8 mouse cellular contexts compared by ENCODE assay signal in genomic region chr11:103267346-103268219, GRCm38 (mm10). TPM values are rescaled to one million over a fixed set of nuclear protein-coding genes. Genes with fewer than 3 reads are reported as not detected.
DNase-seq lines count a peak whose midpoint lies in the region; ATAC-seq lines count a peak whose summit lies in the region.

Gene Map3k14, minus strand, starts transcription at chr11:103267472.

- peak; percentile 84 for ATAC-seq in inflammation-experienced regulatory T-cells, adult 6 months
- peak; percentile 94 for ATAC-seq in megakaryocyte-erythroid progenitor cell, adult 5-6 weeks (replicated peaks; ENCODE audit: low FRiP score, low TSS enrichment, poor library complexity, severe bottlenecking)

- intact Hi-C loops in gastrocnemius, postnatal 14 days (cut with DNase I; ENCODE audit: low total_unique reads): no loop called here
- intact Hi-C loops in left cerebral cortex, postnatal 10 days (cut with DNase I): loop anchor here (5.0 kb wide), 1 partner anchor 55 kb away; no protein-coding TSS in a partner anchor

- peak; percentile 100 for DNase-seq in adrenal gland, adult (ENCODE audit: inconsistent age in 2 of 2, low spot score in 1 of 2)
- DNase-seq in embryo, embryonic 10.5 days (ENCODE audit: low spot score): peak; percentile 99
- peak; percentile 100 for DNase-seq in gastrocnemius, postnatal 14 days
- peak; percentile 99 for DNase-seq in left cerebral cortex, postnatal 10 days (ENCODE audit: extremely low spot score in 1 of 2, low spot score in 2 of 2)
- peak; percentile 99 for DNase-seq in right cerebral cortex, postnatal 25 days
- DNase-seq in urinary bladder, postnatal 4 days (ENCODE audit: low spot score in 2 of 2): peak; percentile 100

RNA-seq across cellular contexts. Expression of gene Map3k14, which starts in this region (rescaled TPM):
- 1 to 10 TPM; 2.2 to 2.3 TPM for total RNA-seq in gastrocnemius, postnatal 14 days (2021)
- 10 to 100 TPM; 19.9 to 41.4 (median 31.4) TPM for polyA plus RNA-seq in inflammation-experienced regulatory T-cells, adult 6 months (2017; shearing (Covaris generic))
- 1 to 10 TPM; 2.9 to 3.5 TPM for total RNA-seq in left cerebral cortex, postnatal 10 days (2021)
- total RNA-seq in megakaryocyte-erythroid progenitor cell, adult 5-6 weeks (2014; fragmentation: Nextera tagmentation): 1.8 and 2.9 TPM in 2 replicates
- 1.2 and 3.1 TPM in 2 replicates for total RNA-seq in megakaryocyte-erythroid progenitor cell, adult 5-6 weeks (2017)

Comparison
In these comparisons a context has a peak if more than half of its experiments do, and no peak if none do; other contexts are left out.
1. Peak in every context shown above with its lines: DNase-seq and ATAC-seq.